Mouse (Mus musculus): Measurements from ENCODE around the gene Crim1. TPM values are rescaled to one million over a fixed set of nuclear protein-coding genes. Genes with fewer than 3 reads are reported as not detected.

Gene Crim1
- total and polyA plus RNA-seq, 3 experiments = 14.1 to 72.8 (median 21.9) TPM

- TF ChIP-seq MXI1 (IDR thresholded peaks at IDR 0.05; ENCODE audit: low read depth, low read length) (no peak), UBTF (IDR thresholded peaks at IDR 0.05; ENCODE audit: low read depth, low read length) (no peak), KAT2A (IDR thresholded peaks at IDR 0.05; ENCODE audit: insufficient replicate concordance, low read length) (no peak), SIN3A (IDR thresholded peaks at IDR 0.05; ENCODE audit: low read length) (no peak), GABPA (IDR thresholded peaks at IDR 0.05; ENCODE audit: insufficient replicate concordance, low read depth, low read length) (no peak), MAFK (IDR thresholded peaks at IDR 0.05; ENCODE audit: insufficient replicate concordance, low read length) (no peak), NELFE (IDR thresholded peaks at IDR 0.05; ENCODE audit: low read depth, low read length) (no peak), MEF2A (IDR thresholded peaks at IDR 0.05; ENCODE audit: borderline replicate concordance, low read depth, low read length) (no peak), USF2 (conservative IDR thresholded peaks at IDR 0.05; ENCODE audit: low read depth, low read length) (no peak), JUND (conservative IDR thresholded peaks at IDR 0.05; ENCODE audit: low read depth, low read length) (no peak), ZC3H11A (IDR thresholded peaks at IDR 0.05; ENCODE audit: low read depth, low read length) (no peak), BHLHE40 (IDR thresholded peaks at IDR 0.05; ENCODE audit: low read depth, low read length) (no peak), ZKSCAN1 (IDR thresholded peaks at IDR 0.05; ENCODE audit: borderline replicate concordance, low read depth, low read length) (no peak), PAX5 (IDR thresholded peaks at IDR 0.05; ENCODE audit: low read length) (no peak), POLR2A (IDR thresholded peaks at IDR 0.05; ENCODE audit: low read depth, low read length) (no peak), USF1 (IDR thresholded peaks at IDR 0.05; ENCODE audit: low read depth, low read length) (no peak), CTCF (conservative IDR thresholded peaks at IDR 0.05 in 1 of 2, IDR thresholded peaks at IDR 0.05 in 1 of 2; ENCODE audit: low read depth in 2 of 2, low read length in 2 of 2) (no peak), RAD21 (IDR thresholded peaks at IDR 0.05; ENCODE audit: low read depth, low read length) (no peak)
- in situ Hi-C loops (cut with MboI; ENCODE audit: low pct_ligation_motif_present, low pct_unique_long_range_greater_than_20kb, low sequenced_read_pairs) = no loop called here
- no peak overlapping the region for H3K27ac ChIP-seq (ENCODE audit: insufficient read depth, low read depth)
- no peak overlapping the region for H3K4me3 ChIP-seq (replicated peaks in 1 of 3; ENCODE audit: low read depth in 2 of 3, low read length in 2 of 3, poor library complexity in 1 of 3)
- peaks cover 13 to 30% of the 10 kb centered on the region in 2 experiments; a peak in 3 of 4 replicates for H3K4me1 ChIP-seq (ENCODE audit: control insufficient read depth in 1 of 2, insufficient read depth in 2 of 2)
- dilution Hi-C loops (cut with MboI; ENCODE audit: extremely low pct_ligation_motif_present, extremely low pct_unique_long_range_greater_than_20kb, low sequenced_read_pairs) = no loop called here
- H3K4me2 ChIP-seq (ENCODE audit: insufficient read depth, low read depth, poor library complexity, severe bottlenecking) = no peak overlapping the region
- H3K27me3 ChIP-seq (replicated peaks) = no peaks in the 10 kb centered on the region
- no peaks in the 10 kb centered on the region; the same call in 1 of the 2 replicates for H3K79me2 ChIP-seq (replicated peaks; ENCODE audit: control insufficient read depth, extremely low read depth, insufficient read depth, poor library complexity, severe bottlenecking)
- H3K36me3 ChIP-seq (replicated peaks in 1 of 2; ENCODE audit: control insufficient read depth in 1 of 2, insufficient read depth in 1 of 2, low read length in 1 of 2) = peaks cover 43 to 82% of the 10 kb centered on the region in 2 experiments
- no peaks in the 10 kb centered on the region for H3K9me3 ChIP-seq (replicated peaks; ENCODE audit: low read length)
- H3K9ac ChIP-seq (ENCODE audit: insufficient read depth, low read depth) = no peak overlapping the region
- no peak for DNase-seq (ENCODE audit: extremely low read depth)
Measured at GRCm38 (mm10) chr17:78306434-78306833, 106.4 kb downstream of the Crim1 start.

GRCm38 (mm10) chr17:78308221-78308620 is 108.2 kb downstream of the Crim1 start:
- Histone ChIP-seq H3K4me2 (ENCODE audit: insufficient read depth, low read depth, poor library complexity, severe bottlenecking) (no peak overlapping the region), H3K27me3 (replicated peaks) (no peaks in the 10 kb centered on the region), H3K79me2 (replicated peaks; ENCODE audit: control insufficient read depth, extremely low read depth, insufficient read depth, poor library complexity, severe bottlenecking) (no peaks in the 10 kb centered on the region; the same call in 1 of the 2 replicates), H3K4me1 (ENCODE audit: control insufficient read depth in 1 of 2, insufficient read depth in 2 of 2) (peaks cover 13 to 32% of the 10 kb centered on the region in 2 experiments; a peak in 3 of 4 replicates), H3K36me3 (replicated peaks in 1 of 2; ENCODE audit: control insufficient read depth in 1 of 2, insufficient read depth in 1 of 2, low read length in 1 of 2) (peaks cover 44 to 77% of the 10 kb centered on the region in 2 experiments), H3K4me3 (replicated peaks in 1 of 3; ENCODE audit: low read depth in 2 of 3, low read length in 2 of 3, poor library complexity in 1 of 3) (no peak overlapping the region), H3K9me3 (replicated peaks; ENCODE audit: low read length) (no peaks in the 10 kb centered on the region), H3K9ac (ENCODE audit: insufficient read depth, low read depth) (no peak overlapping the region), H3K27ac (ENCODE audit: insufficient read depth, low read depth) (no peak overlapping the region)
- DNase-seq (ENCODE audit: extremely low read depth) = no peak
- dilution Hi-C loops (cut with MboI; ENCODE audit: extremely low pct_ligation_motif_present, extremely low pct_unique_long_range_greater_than_20kb, low sequenced_read_pairs) (no loop called here), in situ Hi-C loops (cut with MboI; ENCODE audit: low pct_ligation_motif_present, low pct_unique_long_range_greater_than_20kb, low sequenced_read_pairs) (no loop called here)
- TF ChIP-seq JUND (conservative IDR thresholded peaks at IDR 0.05; ENCODE audit: low read depth, low read length) = no peak
- no peak for TF ChIP-seq KAT2A (IDR thresholded peaks at IDR 0.05; ENCODE audit: insufficient replicate concordance, low read length)

All from CH12.LX (cell line).